Mouse (Mus musculus) kidney, postnatal 0 days (tissue): ENCODE measurements at regions not wholly inside any gene's neighbourhood (a gene's known extent, or its start where the extent isn't known, plus 50 kb on each side); places are given as distances from the start of the nearest gene placed in this dataset.

Experiments used
- ATAC-seq: fragments of 200-750 bp; cut with Nextera tagmentation; replicated peaks from 2 replicates; pipeline ENCODE4 v1.8.0; 2017; ENCODE audit warnings: low read depth, moderate number of reproducible peaks, moderate TSS enrichment, moderate library complexity; ENCODE audit not compliant: low FRiP score
- DNase-seq: peaks from one replicate; pipeline ENCODE4 v3.0.0-alpha.2; 2016; ENCODE audit warnings: low spot score
- H3K27ac ChIP-seq: fragments of 300-500 bp; sonication (generic); 2 replicates; pipeline ENCODE4 v1.5.1; 2014; ENCODE audit warnings: mild to moderate bottlenecking
- H3K27me3 ChIP-seq: fragments of 300-500 bp; sonication (generic); 2 replicates; pipeline ENCODE4 v1.6.1; 2014; ENCODE audit warnings: low read length, mixed read lengths; ENCODE audit not compliant: insufficient read depth
- H3K36me3 ChIP-seq: fragments of 300-500 bp; sonication (generic); 2 replicates; pipeline ENCODE4 v1.6.1; 2014; ENCODE audit warnings: low read length, mixed read lengths; ENCODE audit not compliant: insufficient read depth
- H3K4me1 ChIP-seq: fragments of 300-500 bp; sonication (generic); replicated peaks from 2 replicates; pipeline ENCODE4 v1.6.1; 2014; ENCODE audit warnings: antibody characterized with exemption, low read length, mixed read lengths; ENCODE audit not compliant: insufficient read depth
- H3K4me2 ChIP-seq: fragments of 300-500 bp; sonication (generic); 2 replicates; pipeline ENCODE4 v1.6.1; 2014; ENCODE audit warnings: mild to moderate bottlenecking, low read length, moderate library complexity, mixed read lengths
- H3K4me3 ChIP-seq: fragments of 300-500 bp; sonication (generic); replicated peaks from 2 replicates; pipeline ENCODE4 v1.5.1; 2014; ENCODE audit warnings: low read depth, low read length
- H3K9ac ChIP-seq: fragments of 300-500 bp; sonication (generic); 2 replicates; pipeline ENCODE4 v1.6.1; 2014; ENCODE audit warnings: low read depth, low read length
- H3K9me3 ChIP-seq: fragments of 300-500 bp; sonication (generic); replicated peaks from 2 replicates; pipeline ENCODE4 v1.6.1; 2016; ENCODE audit warnings: low read length, inconsistent platforms, mixed read lengths
- CTCF ChIP-seq: IDR thresholded peaks from 2 replicates; pipeline ENCODE4 v1.5.1; 2016; ENCODE audit warnings: antibody characterized with exemption, low read depth, mild to moderate bottlenecking, moderate library complexity
- WGBS: fragments of 180-500 bp; shearing (Covaris S2); extraction: QIAGEN DNeasy Blood & Tissue Kit; methylation state at CpG from one replicate; pipeline ENCODE4 v1.1.7; 2014; 5-methylcytosine and 5-hydroxymethylcytosine counted together

GRCm38 (mm10) chr9:17557611-17558370 lies 734.1 kb upstream of the Chordc1 start:
- Histone ChIP-seq H3K4me3 (no peak overlapping the region), H3K9me3 (no peaks in the 10 kb centered on the region), H3K9ac (no peak overlapping the region), H3K36me3 (no peaks in the 10 kb centered on the region), H3K27ac (no peak overlapping the region), H3K4me2 (no peak overlapping the region), H3K4me1 (no peaks in the 10 kb centered on the region), H3K27me3 (no peaks in the 10 kb centered on the region)
- no peak for ATAC-seq
- TF ChIP-seq CTCF = no peak
- DNase-seq = no peak
- 86% methylated on average over 5 of the region's 5 CpGs for WGBS

GRCm38 (mm10) chr9:17567784-17568518 lies 724.0 kb upstream of the Chordc1 start:
- Histone ChIP-seq H3K27me3 (no peaks in the 10 kb centered on the region), H3K4me2 (no peak overlapping the region), H3K4me1 (no peaks in the 10 kb centered on the region), H3K4me3 (no peak overlapping the region), H3K9ac (no peak overlapping the region), H3K9me3 (no peaks in the 10 kb centered on the region), H3K27ac (no peak overlapping the region), H3K36me3 (no peaks in the 10 kb centered on the region)
- 60% methylated on average over 3 of the region's 3 CpGs for WGBS
- no peak for DNase-seq
- ATAC-seq = no peak
- no peak for TF ChIP-seq CTCF

GRCm38 (mm10) chr9:17587558-17587957 lies 704.4 kb upstream of the Chordc1 start:
- Histone ChIP-seq H3K27me3 (no peaks in the 10 kb centered on the region), H3K4me2 (no peak overlapping the region), H3K9me3 (no peaks in the 10 kb centered on the region), H3K36me3 (no peaks in the 10 kb centered on the region), H3K4me1 (no peaks in the 10 kb centered on the region), H3K27ac (no peak overlapping the region), H3K9ac (no peak overlapping the region), H3K4me3 (no peak overlapping the region)
- DNase-seq (no peak), ATAC-seq (no peak)
- 82% methylated on average over 2 of the region's 2 CpGs for WGBS
- no peak for TF ChIP-seq CTCF

GRCm38 (mm10) chr9:17587968-17588550 lies 703.9 kb upstream of the Chordc1 start:
- Histone ChIP-seq H3K27me3 (no peaks in the 10 kb centered on the region), H3K27ac (no peak overlapping the region), H3K9ac (no peak overlapping the region), H3K36me3 (no peaks in the 10 kb centered on the region), H3K4me2 (no peak overlapping the region), H3K4me3 (no peak overlapping the region), H3K9me3 (no peaks in the 10 kb centered on the region), H3K4me1 (no peaks in the 10 kb centered on the region)
- DNase-seq = no peak
- ATAC-seq = no peak
- no peak for TF ChIP-seq CTCF
- 58% methylated on average over 2 of the region's 2 CpGs for WGBS

GRCm38 (mm10) chr9:17611146-17611545 lies 680.8 kb upstream of the Chordc1 start:
- Histone ChIP-seq H3K9ac (no peak overlapping the region), H3K4me2 (no peak overlapping the region), H3K27me3 (no peaks in the 10 kb centered on the region), H3K36me3 (no peaks in the 10 kb centered on the region), H3K27ac (no peak overlapping the region), H3K4me3 (no peak overlapping the region), H3K9me3 (no peaks in the 10 kb centered on the region), H3K4me1 (no peaks in the 10 kb centered on the region)
- TF ChIP-seq CTCF = no peak
- ATAC-seq (no peak), DNase-seq (no peak)
- 80% methylated on average over 1 of the region's 1 CpGs for WGBS

GRCm38 (mm10) chr9:17642513-17642912 lies 649.4 kb upstream of the Chordc1 start:
- ATAC-seq = no peak
- WGBS = 89% methylated on average over 1 of the region's 1 CpGs
- H3K36me3 ChIP-seq = no peaks in the 10 kb centered on the region
- no peak overlapping the region for H3K27ac ChIP-seq
- no peak for TF ChIP-seq CTCF
- no peak overlapping the region for H3K4me2 ChIP-seq
- no peak overlapping the region for H3K9ac ChIP-seq
- H3K27me3 ChIP-seq = no peaks in the 10 kb centered on the region
- H3K9me3 ChIP-seq = no peaks in the 10 kb centered on the region
- H3K4me3 ChIP-seq = no peak overlapping the region
- no peaks in the 10 kb centered on the region for H3K4me1 ChIP-seq
- DNase-seq = no peak
